Mouse (Mus musculus): ENCODE measurements around the gene Ranbp9. TPM values are rescaled to one million over a fixed set of nuclear protein-coding genes. Genes with fewer than 3 reads are reported as not detected.
A peak's percentile ranks its signal among the peaks of the same experiment; 100 is the strongest.
"Not testable (repeated sequence)": the region's sequence is repeated elsewhere in the genome, so short reads cannot be mapped to it uniquely, and the experiment has no call there.

Ranbp9 gene
- polyA plus RNA-seq, 1 experiment, result 63.5 TPM

DNA sequence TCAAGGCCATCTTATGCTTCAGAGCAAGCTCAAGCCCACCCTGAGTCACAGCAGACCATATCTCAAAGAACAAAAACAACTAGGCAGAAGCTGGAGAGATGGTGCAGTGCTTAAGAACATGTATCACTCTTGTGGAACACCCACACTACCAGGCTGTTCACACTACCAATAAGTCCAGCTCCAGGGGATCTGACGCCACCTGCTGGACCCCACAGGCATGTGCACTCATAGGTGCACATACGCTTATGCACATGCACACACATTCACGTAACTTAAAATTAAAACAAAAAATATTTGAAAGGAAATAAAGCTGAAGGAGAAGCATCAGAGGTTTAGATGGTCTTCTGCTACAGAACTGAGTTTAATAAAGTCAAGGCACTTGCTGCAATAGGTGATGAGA is 16.7 kb upstream of the Ranbp9 start:
- DNase-seq (ENCODE audit: extremely low spot score in 1 of 2, low spot score in 1 of 2), result no peak

DNA sequence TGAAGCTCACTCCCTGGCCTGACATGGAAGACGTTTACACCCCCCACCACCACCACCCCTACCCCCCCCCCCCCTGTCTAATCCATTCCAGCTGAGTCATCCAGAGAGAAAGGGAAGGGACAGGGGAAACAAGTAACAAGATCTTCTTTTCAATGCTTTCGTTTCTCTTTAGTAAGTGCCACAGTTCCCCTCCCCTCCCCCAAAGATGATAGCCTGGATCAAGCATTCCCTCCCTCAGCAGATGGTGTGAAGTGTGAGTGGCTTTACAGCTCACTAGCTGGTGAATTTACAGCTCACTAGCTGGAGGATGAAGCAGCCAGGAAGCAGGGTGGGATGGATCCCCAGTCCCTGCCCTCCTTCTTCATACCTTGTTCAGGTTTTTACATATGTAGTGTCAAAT is 15.6 kb upstream of the Ranbp9 start:
- DNase-seq (ENCODE audit: extremely low spot score in 1 of 2, low spot score in 1 of 2), result no peak

DNA sequence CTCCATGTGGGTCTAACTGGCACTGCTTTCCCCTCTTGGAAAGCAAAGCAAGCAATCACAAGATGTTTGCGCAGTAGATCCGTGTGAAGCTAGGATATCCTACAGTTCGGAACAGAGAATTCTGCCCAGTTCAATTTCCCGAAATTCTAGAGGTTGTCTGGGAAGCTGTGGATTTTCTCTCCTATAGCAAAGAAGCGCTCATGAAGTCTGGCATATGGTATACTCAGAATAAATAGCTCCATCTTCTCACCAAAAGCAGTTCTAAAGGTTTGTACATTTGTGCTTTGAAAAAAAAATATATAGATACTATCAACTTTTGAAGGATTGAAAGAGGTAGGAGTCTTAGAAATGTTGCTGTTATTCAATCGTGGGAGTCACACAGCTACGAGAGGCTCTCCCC is 14.6 kb upstream of the Ranbp9 start:
- DNase-seq (ENCODE audit: extremely low spot score in 1 of 2, low spot score in 1 of 2), result peak in 1 of 2 experiments; percentile 58

DNA sequence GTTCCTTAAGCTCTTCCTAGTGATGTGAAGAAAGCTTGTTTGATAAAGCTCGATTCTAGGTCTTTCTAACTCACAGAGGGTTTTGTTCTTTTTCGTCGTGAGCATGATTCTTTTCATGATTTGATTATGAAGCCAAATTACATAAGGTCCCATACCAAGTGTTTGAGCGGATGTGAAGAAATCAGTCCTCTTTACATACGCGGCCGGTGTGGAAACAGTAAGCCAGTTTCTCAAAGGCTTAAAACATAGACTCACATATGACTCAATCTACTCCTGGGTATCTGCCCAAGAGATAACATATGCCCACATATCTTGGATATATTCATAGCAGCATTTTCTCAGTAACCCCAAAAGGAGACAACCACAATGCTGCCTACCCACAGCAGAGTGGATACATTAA is 12.6 kb upstream of the Ranbp9 start:
- DNase-seq (ENCODE audit: extremely low spot score in 1 of 2, low spot score in 1 of 2), result peak in 1 of 2 experiments; percentile 40

DNA sequence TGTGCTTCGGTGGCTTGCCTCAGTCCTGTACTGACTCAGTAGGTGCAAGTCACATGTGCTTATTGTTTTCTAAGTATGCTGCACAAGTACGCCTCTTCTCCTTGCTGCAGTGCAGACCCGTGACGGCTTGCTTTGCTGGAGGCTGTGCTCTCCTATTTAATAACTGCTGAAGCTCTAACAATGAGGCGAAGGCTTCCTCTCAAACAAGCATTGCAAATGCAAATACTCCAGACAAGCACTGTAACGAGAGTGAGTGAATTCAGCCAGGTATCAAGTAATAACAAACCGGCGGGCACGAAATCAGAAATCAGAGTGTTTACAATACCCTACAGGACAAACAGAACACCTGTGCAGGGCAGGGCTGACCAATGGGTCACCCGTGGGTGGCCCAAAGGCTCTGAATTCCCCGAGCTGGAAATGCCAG is 12.0 kb upstream of the Ranbp9 start:
- DNase-seq (ENCODE audit: extremely low spot score in 1 of 2, low spot score in 1 of 2), result peak in 1 of 2 experiments; percentile 56

DNA sequence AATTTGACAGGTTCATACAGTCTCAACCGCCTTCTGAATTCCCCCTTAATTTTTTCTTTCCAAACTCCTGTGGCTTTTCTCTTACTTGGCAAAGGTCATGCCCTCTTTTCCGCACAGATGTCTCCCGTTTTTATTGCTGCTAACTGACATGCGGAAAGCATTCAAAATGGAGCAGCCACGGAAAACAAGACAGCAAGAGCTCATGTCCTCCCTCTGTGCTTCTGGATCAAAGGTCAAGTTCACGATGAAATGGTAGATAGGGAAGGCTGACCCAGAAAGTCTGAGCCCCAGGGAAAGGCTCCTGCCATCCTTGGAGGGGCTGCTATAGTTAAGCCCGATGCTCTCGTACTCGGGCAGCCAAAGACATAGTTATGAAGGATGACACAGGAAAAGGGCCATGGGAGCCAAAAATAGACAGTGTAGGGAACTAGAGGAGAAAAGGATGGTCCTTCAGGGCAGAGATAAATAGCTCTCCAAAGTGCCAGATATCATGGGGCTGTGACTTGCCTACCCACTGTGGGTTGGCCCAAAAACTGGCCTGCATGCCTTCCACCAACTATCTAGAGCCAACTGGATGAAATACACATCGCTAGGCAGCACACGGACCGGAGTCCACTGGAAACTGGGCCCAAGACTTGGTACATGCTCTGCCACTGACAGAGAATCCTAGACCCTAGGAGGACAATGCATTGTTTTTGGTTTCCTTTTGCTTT is 5.6 kb upstream of the Ranbp9 start:
- no peak for DNase-seq (ENCODE audit: extremely low spot score in 1 of 2, low spot score in 1 of 2)

DNA sequence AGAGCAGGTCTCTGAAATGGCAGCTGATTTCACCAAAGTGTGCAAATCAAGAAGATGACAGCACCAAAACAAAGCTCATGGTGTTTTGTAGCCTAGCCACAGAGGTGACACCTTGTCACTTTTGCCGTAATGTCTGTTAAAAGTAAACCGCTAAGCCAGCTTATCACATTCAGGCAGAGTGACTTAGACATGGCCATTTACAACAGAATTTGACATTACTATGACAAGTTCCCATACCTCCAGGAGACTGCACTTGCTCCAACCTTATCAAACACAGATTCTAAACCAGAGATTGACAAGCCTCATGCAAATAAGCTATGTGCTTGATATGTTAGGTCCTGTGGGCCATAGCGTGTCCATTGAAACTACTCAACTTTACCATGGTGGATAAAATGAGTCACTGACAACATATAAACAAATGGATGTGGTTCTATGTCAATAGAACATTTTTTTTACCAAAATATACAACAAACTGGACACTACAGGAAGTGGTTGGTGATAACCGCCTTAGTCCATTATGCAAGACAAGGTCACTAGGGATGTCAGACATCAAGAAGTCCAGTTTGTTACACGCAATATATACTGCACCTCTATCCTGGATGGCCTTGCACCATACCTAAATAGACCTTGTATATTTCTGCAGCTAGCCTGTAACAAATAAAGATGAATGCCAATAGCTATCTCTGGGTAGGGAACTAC is 4.3 kb upstream of the Ranbp9 start:
- DNase-seq (ENCODE audit: extremely low spot score in 1 of 2, low spot score in 1 of 2), result no peak

DNA sequence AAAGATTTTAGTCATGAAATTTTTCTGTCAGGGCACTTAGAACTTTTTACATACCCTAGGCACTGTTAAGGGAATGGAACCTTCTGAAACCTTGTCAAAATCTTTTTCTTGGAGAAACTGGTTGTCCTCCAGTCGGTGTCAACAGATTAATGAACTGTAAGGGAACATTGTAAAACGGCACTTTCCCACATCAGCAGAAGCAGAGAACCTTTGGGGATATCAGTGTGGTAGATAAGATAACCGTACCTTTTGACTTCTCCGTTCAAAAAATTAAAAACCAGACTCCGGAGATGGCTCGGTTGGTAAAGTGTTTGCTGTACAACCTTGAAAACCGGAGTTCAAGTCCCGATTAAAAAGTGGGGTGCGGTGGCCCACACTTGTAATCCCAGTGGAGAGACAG is 1.7 kb upstream of the Ranbp9 start:
- no peak for DNase-seq (ENCODE audit: extremely low spot score in 1 of 2, low spot score in 1 of 2)

DNA sequence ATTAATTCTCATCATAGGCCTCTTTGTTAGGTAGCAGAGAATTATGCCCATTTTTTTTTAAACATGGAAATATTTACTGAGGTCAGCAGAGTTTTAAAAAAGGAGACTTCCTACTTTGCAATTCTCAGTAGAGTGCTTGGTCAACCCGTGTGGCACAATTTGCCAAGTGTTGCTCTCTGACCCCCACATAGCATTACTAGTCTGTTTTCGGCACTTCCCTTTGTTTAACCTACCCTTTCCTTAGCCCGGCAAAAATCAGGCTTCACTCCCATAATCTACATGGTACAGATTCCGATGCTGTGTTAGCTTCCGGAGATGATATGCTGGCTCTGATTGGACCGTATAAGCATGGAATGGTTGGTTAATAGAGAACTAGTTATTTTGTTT is 770 bp upstream of the Ranbp9 start:
- no peak for DNase-seq (ENCODE audit: extremely low spot score in 1 of 2, low spot score in 1 of 2)

DNA sequence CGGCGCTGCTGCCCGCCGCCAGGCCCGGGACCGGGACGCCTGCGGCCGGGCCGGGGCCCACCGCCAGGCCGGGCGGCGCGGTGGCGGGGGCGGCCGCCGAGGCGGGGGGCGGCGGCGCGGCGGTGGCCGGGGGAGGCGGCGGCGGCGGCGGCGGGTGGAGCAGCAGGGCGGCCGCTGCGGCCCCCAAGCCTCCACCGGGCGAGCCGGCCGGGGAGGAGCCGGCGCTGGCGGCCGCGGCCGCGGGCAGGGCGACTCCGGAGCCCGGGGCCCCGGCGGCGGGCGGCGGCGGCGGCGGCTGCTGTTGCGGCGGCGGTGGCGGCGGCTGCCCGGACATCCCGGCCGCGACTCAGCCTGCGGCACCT is 506 bp downstream of the Ranbp9 start:
- DNase-seq (ENCODE audit: extremely low spot score in 1 of 2, low spot score in 1 of 2), result no peak

DNA sequence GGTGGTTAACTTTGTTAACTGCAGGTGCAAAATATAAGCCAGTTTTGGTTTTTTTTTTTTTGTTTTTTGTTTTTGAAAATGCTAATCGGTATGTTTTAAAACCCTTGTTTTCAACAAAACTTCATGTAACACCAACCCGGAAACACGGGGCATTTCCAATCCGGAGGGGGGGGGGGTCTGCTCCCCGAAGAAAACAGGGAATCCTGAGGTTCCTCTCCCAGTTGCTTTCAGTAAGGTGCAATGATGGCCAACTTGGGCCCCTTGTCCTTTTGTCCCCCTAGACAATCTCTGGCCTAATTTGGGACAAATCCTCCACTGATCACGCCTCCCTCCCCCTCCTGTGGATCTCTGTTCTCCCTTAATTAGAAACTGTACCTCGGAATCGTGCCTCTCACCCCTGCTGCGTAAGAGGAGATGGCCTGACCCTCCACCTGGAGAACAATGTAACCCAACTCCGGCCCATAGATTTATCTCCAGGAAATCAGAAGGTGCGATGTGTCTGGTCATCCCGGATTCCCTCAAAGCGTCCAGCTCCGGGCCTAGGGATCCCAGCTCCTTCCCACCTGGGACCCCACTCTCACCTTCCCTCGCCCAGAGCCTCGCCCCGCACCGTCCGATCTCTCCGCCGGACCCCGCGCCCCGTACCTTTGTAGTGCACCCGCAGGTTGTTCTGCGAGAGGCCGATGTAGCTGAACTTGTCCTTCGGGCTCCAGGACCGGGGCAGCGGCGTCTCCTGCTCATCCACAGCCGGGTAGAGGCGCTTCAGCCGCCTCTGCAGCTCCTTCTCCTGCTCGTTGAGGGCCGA is 1.1 kb downstream of the Ranbp9 start:
- DNase-seq (ENCODE audit: extremely low spot score in 1 of 2, low spot score in 1 of 2), result no peak

DNA sequence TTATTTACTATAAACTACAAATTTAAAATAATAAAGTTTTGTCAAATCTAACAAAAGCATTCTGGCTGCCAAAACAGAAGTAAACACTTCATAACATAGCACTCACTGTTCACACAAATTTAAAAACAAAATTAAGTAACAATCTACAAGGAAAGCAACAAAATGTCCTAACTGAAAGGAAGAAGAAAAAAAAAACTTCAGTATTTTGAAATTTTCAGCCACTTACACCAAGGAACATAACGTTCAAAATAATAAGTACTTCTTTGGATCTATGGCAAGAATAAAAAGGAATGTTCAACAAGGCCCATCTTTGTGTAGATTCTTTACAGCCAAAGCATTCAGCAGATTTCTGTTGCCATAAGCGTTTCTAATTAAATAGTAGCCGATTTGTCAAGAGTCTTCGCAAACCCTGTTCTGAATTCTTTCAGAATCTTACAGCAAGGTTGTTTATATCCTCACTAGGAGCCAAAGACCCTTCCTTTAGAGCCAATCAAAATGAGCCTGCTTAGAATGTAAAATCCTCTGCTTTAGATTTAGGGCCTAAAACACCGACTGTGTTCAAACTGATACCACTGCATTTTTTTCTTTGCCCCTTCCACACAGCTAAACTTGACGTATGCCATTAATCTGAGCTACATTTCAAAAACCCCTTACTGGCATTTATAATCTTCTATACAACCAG is 1.9 kb downstream of the Ranbp9 start:
- no peak for DNase-seq (ENCODE audit: extremely low spot score in 1 of 2, low spot score in 1 of 2)

DNA sequence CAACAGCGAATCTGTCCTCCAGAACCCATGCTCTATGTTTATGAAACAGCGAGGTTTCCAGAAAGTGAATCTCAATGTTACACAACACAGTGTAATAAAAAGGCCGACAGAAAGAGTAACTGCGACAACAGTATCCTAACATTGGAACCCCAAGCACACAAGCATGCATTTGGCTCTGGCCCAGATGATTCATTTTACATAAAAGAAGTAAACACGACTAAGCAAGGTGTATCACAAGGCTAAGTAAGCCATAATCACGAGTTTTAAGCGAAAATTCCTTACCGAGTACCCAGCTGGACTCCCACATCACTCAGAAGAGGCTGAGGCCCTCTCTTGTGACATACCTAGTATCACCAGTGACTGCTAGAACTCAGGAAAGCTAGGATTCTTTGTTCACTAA is 2.5 kb downstream of the Ranbp9 start:
- peak in 1 of 2 experiments; percentile 43 for DNase-seq (ENCODE audit: extremely low spot score in 1 of 2, low spot score in 1 of 2)

DNA sequence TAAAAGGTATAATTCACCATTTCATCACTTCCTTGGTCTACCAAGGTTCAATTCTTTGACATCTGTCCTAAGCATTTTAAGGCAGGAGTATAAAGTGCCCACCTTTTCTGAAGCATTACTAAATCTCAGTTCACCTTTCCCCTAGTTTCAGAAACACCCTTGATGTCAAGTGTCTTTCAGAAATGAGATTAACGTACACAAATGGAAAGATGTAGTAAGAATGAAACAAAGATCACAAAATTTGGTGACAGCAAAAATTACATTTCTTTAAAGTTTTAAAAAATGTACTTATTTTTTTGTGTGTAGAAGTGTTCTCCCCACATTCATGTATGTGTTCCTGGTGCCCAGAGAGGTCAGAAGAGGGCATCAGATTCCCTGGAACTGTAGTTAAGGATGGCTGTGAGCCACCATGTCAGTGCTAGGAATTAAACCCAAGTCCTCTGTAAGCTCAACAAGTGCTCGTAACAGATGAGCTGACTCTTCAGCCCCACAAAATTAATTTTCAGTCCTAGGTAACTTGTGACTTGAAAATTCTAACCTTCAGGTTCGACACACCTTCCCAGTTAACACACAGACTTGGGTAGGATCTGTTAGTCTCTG is 3.9 kb downstream of the Ranbp9 start:
- DNase-seq (ENCODE audit: extremely low spot score in 1 of 2, low spot score in 1 of 2), result no peak

DNA sequence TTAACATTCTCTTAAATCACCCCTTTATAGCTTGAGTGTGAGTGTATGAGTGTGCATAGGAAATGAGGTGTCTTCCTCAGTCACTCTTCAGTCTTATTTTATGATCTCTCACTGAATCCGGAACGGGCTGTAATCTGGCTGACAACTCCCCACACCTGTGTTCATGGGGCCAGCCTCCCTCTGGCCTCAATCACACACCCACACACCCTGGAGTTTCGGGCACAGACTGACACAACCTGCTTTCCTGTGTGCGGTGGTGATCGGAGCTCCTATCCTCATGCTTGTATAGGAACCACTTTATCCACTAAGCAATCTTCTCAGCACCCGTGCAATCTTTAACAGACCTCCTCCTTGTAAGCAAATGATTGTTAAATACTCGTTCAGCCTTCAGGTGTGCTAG is 4.9 kb downstream of the Ranbp9 start:
- no peak for DNase-seq (ENCODE audit: extremely low spot score in 1 of 2, low spot score in 1 of 2)

DNA sequence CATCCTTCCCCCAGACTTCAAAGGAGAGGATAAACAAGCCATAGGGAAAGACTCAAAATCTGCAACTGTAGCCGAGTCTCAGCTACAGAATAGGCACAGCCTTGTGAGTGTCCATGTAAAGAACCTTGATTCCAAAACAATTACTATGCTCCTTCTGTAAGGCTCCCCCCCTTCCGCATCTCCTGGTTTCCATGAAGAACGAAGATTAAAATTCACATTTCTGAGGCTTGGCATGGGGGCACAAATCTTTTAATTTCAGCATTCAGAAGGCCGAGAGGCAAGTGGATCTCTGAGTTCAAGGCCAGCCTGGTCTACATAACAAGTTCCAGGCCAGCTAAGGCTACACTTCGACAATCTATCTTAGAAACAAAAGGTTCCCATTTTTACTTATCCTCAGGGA is 6.4 kb downstream of the Ranbp9 start:
- DNase-seq (ENCODE audit: extremely low spot score in 1 of 2, low spot score in 1 of 2), result no peak

DNA sequence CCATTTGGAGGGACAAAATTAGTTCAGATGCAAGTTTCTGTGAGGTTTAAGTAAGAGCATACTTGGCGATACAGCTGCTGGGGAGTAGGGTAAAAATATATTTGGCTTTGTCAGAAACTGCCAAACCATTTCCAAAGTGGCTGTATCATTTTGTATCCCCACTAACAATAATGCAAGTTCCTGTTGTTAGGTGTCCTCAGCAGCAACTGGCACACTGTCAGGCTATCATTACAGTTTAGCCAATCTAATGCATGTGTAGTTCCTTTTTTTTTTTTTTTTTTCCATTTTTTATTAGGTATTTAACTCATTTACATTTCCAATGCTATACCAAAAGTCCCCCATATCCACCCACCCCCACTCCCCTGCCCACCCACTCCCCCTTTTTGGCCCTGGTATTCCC is 9.2 kb downstream of the Ranbp9 start:
- not testable (repeated sequence) for DNase-seq (ENCODE audit: extremely low spot score in 1 of 2, low spot score in 1 of 2)

DNA sequence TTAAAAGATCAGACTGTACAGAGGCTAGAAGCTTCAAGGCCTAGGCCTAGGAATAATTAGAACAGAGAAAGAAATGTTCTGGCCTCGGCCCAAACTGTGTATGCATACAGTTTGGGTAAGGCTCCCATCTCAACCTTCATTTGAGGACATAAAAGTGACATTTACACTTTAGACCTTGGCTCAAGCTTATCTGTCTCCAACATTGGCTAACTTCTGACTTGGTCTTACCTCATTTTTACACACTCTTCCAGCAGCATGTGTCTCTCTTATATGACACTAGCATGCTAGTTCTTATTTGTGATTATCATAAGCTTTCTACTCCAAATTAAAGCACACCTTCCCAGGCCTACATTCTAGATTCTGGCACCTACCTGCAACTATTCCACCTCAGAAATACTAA is 11.5 kb downstream of the Ranbp9 start:
- no peak for DNase-seq (ENCODE audit: extremely low spot score in 1 of 2, low spot score in 1 of 2)

DNA sequence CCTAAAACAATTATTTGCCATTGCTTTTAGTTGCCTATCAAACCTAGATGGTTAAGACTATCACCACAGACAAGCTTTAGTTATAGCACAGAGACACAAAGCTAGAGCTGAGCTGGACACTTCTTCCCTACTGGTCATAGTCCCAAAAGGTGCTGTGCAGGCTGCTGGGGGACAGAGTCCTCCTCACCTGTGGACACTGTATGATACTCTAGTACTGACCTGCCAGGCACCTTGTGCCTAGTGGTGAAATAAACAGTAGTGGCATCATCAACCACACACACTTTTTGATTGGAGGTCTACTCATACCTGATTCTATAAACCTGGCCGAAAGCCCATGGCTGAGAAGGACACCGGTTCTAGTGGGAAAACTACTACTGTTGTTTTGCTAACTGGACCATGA is 16.5 kb downstream of the Ranbp9 start:
- no peak for DNase-seq (ENCODE audit: extremely low spot score in 1 of 2, low spot score in 1 of 2)

DNA sequence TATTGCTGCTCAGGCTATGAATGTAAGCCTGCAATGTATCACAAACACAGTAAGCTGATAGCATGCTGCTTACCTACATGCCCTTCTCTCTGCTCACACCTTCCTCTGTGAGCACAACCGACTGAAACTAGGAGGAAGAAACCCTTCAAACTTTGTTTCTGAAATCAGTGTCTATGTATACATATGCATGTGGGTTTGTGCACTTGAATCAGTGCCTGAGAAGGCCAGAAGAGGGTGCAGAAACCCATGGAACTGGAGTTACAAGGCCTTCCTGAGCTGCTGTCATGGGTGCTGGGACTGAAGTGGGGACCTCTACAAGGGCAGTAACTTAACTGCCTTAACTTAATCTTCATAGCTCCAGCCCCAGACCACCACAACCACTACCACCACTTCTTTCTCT is 23.9 kb downstream of the Ranbp9 start:
- DNase-seq (ENCODE audit: extremely low spot score in 1 of 2, low spot score in 1 of 2), result no peak

DNA sequence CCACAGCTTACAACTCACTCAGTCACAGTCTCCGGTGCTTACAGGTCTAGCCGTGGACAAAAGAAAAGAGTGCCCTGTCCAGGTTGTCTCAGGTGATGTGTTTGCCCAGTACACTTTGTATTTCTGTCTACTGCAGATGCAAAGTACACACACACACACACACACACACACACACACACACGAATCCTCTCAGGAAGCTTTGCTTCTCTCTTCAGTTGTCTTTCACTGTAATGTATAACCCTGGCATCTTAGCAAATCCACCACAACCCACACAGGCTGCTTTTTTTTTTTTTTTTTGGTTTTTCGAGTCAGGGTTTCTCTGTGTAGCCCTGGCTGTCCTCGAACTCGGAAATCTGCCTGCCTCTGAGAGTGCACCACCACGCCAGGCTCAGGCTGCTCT is 26.7 kb downstream of the Ranbp9 start:
- no peak for DNase-seq (ENCODE audit: extremely low spot score in 1 of 2, low spot score in 1 of 2)
